Mouse (Mus musculus) heart, adult 11 months (tissue): ENCODE measurements around the gene Zfp146.
"Not testable (repeated sequence)": the region's sequence is repeated elsewhere in the genome, so short reads cannot be mapped to it uniquely, and the experiment has no call there.

ENCODE experiments used
- DNase-seq: peaks from one replicate; pipeline ENCODE4 v3.0.0; 2022

Gene Zfp146

GRCm38 (mm10) chr7:30121308-30122187 lies 48.0 kb downstream of the Zfp146 start, which contains the start of gene Zfp382:
Gene Zfp382 (plus strand): TSS chr7:30121942.
- DNase-seq: peak; percentile 99

GRCm38 (mm10) chr7:30117935-30118334 lies 51.6 kb downstream of the Zfp146 start:
- not testable (repeated sequence) for DNase-seq

DNA sequence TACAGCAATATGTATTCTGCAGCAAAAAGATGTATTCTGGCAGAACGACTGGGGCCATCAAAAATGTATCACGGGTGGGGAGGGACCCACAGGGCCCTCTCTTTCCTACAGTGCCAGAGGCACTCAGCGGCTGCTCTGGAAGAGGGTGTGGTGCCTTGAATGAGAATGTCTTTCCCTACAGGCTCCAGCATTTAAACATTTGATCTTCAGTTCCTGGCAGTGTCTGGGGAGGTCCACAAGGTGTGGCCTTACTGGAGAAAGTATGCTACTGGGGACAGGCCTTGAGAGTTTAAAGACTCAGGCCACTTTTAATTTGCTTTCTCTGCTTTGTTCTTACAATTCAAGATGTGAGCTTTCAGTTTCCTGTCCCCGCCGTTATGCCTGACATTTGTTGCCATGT lies 53.5 kb downstream of the Zfp146 start:
- DNase-seq: no peak
